Mouse (Mus musculus) midbrain, embryonic 14.5 days (tissue): ENCODE data around the gene Jade1. TPM values are rescaled to one million over a fixed set of nuclear protein-coding genes. Genes with fewer than 3 reads are reported as not detected.

Experiments
- ATAC-seq: fragments of 200-750 bp; cut with Nextera tagmentation; 2 replicates; pipeline ENCODE4 v1.8.0; 2017; ENCODE audit warnings: moderate number of reproducible peaks, moderate library complexity; ENCODE audit not compliant: low FRiP score, low TSS enrichment
- DNase-seq: peaks from one replicate; pipeline ENCODE4 v3.0.0-alpha.2; 2015
- H3K27ac ChIP-seq: fragments of 300-500 bp; sonication (generic); replicated peaks from 2 replicates; pipeline ENCODE4 v1.5.1; 2014; ENCODE audit warnings: mild to moderate bottlenecking, low read depth, low read length, moderate library complexity
- H3K27me3 ChIP-seq: fragments of 300-500 bp; sonication (generic); 2 replicates; pipeline ENCODE4 v1.6.1; 2014; ENCODE audit warnings: low read length, control low read depth, mixed read lengths; ENCODE audit not compliant: control insufficient read depth, insufficient read depth
- H3K36me3 ChIP-seq: fragments of 300-500 bp; sonication (generic); 2 replicates; pipeline ENCODE4 v1.6.1; 2014; ENCODE audit warnings: low read length, control low read depth; ENCODE audit not compliant: control insufficient read depth, insufficient read depth
- H3K4me1 ChIP-seq: fragments of 300-500 bp; sonication (generic); 2 replicates; pipeline ENCODE4 v1.6.1; 2014; ENCODE audit warnings: mild to moderate bottlenecking, antibody characterized with exemption, low read length, control low read depth; ENCODE audit not compliant: control insufficient read depth, insufficient read depth
- H3K4me2 ChIP-seq: fragments of 300-500 bp; sonication (generic); 2 replicates; pipeline ENCODE4 v1.6.1; 2014; ENCODE audit warnings: mild to moderate bottlenecking, low read length, moderate library complexity
- H3K4me3 ChIP-seq: fragments of 300-500 bp; sonication (generic); replicated peaks from 2 replicates; pipeline ENCODE4 v1.5.1; 2014; ENCODE audit warnings: low read depth, low read length
- H3K9ac ChIP-seq: fragments of 300-500 bp; sonication (generic); replicated peaks from 2 replicates; pipeline ENCODE4 v1.6.1; 2014; ENCODE audit warnings: mild to moderate bottlenecking, low read length, moderate library complexity
- H3K9me3 ChIP-seq: fragments of 300-500 bp; sonication (generic); 2 replicates; pipeline ENCODE4 v1.6.1; 2016; ENCODE audit warnings: low read length, control low read depth, mixed read lengths; ENCODE audit not compliant: control insufficient read depth
- WGBS: fragments of 180-500 bp; shearing (Covaris S2); extraction: QIAGEN DNeasy Blood & Tissue Kit; methylation state at CpG from one replicate; pipeline ENCODE4 v1.1.7; 2014; 5-methylcytosine and 5-hydroxymethylcytosine counted together
- polyA plus RNA-seq: library from polyadenylated mRNA; unstranded; fragments of >200 nt; fragmentation: Nextera tagmentation; extraction: Ambion mirVana; gene quantifications from 2 replicates; pipeline ENCODE4 v1.2.1, GENCODE M21; 2014

Gene Jade1
- polyA plus RNA-seq, 1 experiment from 2014 or later = 13.1 TPM

DNA sequence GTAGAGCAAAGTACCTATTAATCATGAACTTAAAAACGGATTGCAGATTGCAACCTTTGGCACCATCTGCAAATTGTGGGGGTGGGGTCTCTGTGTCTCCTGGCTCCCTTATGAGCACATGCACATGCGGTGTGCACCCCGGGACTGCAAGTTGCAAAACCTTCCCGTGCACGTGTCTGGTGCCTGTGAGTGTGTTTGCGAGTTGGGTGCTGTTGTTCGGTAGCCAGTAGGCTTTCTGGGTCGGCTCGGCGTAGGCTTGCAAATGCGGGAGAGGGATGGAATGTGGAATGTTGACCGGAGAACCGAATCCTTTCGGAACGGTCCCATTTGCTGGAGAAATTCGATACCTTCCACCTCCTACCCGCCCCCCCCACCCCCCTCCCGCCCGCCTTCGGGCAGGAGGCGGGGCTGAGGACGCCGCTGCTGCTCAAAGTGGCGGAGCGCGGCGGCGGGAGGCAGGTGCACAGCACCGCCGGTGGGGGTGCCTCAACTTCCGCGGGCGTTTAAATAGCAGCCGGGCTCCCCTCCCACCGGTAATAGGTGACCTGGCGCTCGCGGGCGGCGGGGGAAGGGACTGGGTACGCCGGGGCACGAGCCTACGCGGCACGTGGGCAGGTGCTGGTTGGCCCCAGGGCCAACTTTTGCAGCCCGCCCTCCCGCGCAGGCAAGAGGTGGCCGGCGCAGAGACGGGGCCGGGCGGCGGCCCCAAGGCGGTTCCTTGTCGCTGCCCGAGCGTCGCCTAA is 9.1 kb downstream of the Jade1 start:
- peak overlapping the region; percentile 65 for H3K4me2 ChIP-seq
- H3K27me3 ChIP-seq = no peaks in the 10 kb centered on the region
- DNase-seq (peak; percentile 82), ATAC-seq (peak; percentile 41)
- peak overlapping the region; percentile 78 for H3K4me3 ChIP-seq
- peak overlapping the region; percentile 82 for H3K9ac ChIP-seq
- peak overlapping the region; percentile 96 for H3K27ac ChIP-seq
- under 1% methylated on average over 60 of the region's 60 CpGs for WGBS
- H3K4me1 ChIP-seq = 0 out of 2 replicates have a peak, but pooled peaks cover 7% of the 10 kb centered on the region
- no peaks in the 10 kb centered on the region for H3K36me3 ChIP-seq
- no peaks in the 10 kb centered on the region for H3K9me3 ChIP-seq

DNA sequence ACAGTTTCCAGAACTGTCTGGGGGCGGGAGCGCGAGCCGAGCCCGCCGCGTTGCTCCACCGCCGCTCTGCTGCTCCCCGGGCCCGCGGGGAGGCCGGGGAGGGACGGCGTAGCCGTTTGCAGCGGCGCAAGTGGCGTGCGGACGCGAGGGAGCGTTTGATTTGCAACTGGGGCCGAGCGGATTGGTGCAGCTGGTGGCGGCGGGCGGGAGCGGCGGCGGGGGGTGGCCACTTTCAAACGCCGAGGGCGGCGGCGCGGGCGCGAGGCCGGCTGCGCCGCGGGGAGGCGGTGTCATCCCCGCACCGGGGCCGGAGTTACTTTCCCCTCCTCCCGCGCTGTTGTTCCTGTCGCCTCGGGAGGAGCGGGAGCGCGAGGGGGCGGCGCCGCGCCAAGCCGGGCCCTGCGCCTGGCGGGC is 9.9 kb downstream of the Jade1 start:
- H3K27me3 ChIP-seq = no peaks in the 10 kb centered on the region
- H3K4me3 ChIP-seq = peak overlapping the region; percentile 78
- H3K27ac ChIP-seq = peak overlapping the region; percentile 96
- peak overlapping the region; percentile 65 for H3K4me2 ChIP-seq
- peak; percentile 76 for ATAC-seq
- DNase-seq = peak; percentile 89
- no peaks in the 10 kb centered on the region for H3K9me3 ChIP-seq
- WGBS = 1% methylated on average over 54 of the region's 61 CpGs
- H3K9ac ChIP-seq = peak overlapping the region; percentile 82
- H3K36me3 ChIP-seq = no peaks in the 10 kb centered on the region
- 0 out of 2 replicates have a peak, but pooled peaks cover 7% of the 10 kb centered on the region for H3K4me1 ChIP-seq

DNA sequence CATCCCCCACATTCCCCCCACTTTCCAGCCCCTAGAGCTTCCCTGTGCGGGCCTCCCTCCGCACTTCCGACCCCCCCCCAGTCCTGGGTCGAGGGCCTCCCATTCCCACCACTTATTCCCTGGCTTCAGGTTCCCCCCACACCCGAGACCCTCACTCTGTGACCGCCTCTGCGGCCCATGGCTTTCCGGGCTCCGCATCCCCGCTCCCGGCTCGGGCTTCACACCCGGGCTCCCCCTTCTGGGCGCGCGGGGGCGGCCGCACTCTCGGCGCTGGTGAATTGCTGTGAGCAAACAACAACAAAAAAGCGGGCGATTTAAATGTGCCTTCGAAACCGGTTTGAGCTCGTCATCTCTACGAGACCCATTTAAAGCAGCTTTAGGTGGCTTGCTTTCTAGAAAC is 10.4 kb downstream of the Jade1 start:
- Histone ChIP-seq H3K27ac (peak overlapping the region; percentile 96), H3K4me1 (0 out of 2 replicates have a peak, but pooled peaks cover 7% of the 10 kb centered on the region), H3K9ac (peak overlapping the region; percentile 82), H3K36me3 (no peaks in the 10 kb centered on the region), H3K4me2 (peak overlapping the region; percentile 65), H3K9me3 (no peaks in the 10 kb centered on the region), H3K4me3 (peak overlapping the region; percentile 78), H3K27me3 (no peaks in the 10 kb centered on the region)
- ATAC-seq (peak; percentile 65), DNase-seq (peak; percentile 94)
- under 1% methylated on average over 26 of the region's 26 CpGs for WGBS

DNA sequence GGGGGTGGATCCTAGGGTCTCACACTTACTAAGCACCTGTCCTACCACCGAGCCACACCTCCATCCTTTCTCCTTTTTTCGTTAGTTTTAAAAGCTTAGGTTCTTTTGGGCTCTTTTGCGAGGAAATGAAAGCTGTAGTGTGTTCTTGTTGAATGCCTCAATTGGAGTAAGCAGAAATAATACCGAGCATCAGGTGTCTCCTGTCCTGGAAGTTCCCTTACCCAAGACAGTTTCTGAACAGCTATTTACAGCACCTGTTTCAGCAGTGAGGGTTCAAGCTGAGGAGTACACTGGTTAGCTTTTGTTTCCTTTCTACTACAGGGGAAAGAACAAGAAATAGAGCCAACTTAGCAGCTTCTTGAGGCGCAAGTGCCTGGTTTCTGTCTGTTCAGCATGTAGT is 14.4 kb downstream of the Jade1 start:
- Histone ChIP-seq H3K9me3 (no peaks in the 10 kb centered on the region), H3K4me1 (0 out of 2 replicates have a peak, but pooled peaks cover 7% of the 10 kb centered on the region), H3K9ac (no peak overlapping the region), H3K4me2 (no peak overlapping the region), H3K27ac (no peak overlapping the region), H3K36me3 (no peaks in the 10 kb centered on the region), H3K4me3 (no peak overlapping the region), H3K27me3 (no peaks in the 10 kb centered on the region)
- WGBS = 87% methylated on average over 5 of the region's 5 CpGs
- DNase-seq (no peak), ATAC-seq (no peak)

DNA sequence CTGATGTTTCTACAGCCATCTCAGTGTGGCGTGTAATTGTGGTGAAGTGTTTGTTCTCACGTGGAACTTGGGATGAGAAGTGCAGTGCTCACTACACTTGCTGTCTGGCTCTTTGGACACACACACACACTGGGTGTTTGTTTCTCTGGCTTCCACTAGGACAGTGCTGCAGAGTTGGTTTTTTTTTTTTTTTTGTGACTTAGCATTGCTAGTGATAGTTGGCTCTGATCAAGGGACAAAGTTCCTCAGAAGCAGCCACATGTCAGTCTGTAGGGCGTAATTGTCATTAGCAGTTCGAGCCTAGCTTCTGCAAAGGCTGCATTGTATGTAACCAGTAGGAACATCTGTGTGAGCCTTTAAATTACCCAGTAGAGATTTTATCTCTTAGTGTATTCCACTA is 16.6 kb downstream of the Jade1 start:
- WGBS = 80% methylated on average over 4 of the region's 4 CpGs
- DNase-seq (no peak), ATAC-seq (no peak)
- H3K4me3 ChIP-seq = no peak overlapping the region
- H3K4me2 ChIP-seq = no peak overlapping the region
- no peak overlapping the region for H3K27ac ChIP-seq
- no peaks in the 10 kb centered on the region for H3K36me3 ChIP-seq
- H3K9ac ChIP-seq = no peak overlapping the region
- 0 out of 2 replicates have a peak, but pooled peaks cover 2% of the 10 kb centered on the region for H3K4me1 ChIP-seq
- no peaks in the 10 kb centered on the region for H3K27me3 ChIP-seq
- no peaks in the 10 kb centered on the region for H3K9me3 ChIP-seq

DNA sequence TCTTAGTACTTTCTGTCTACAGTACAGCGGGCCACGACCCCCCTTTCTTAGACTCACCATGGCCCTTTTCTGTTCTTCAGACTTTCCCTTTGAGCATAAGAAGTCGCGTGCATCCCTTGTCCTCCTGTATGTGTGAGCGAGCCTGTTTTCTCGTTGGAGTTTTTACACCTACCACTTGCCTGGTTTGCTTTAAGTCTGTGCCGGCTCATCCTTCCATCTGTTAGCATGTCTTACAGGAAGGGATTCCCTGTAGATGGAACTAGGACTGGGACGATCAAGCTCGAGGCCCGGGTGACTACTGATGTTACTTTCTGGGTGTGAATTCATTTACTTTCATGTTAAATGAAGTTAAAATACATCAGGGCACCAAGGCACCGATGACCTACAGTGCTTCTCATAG is 17.4 kb downstream of the Jade1 start:
- no peak for DNase-seq
- H3K9me3 ChIP-seq = no peaks in the 10 kb centered on the region
- no peaks in the 10 kb centered on the region for H3K36me3 ChIP-seq
- no peak for ATAC-seq
- H3K27me3 ChIP-seq = no peaks in the 10 kb centered on the region
- H3K4me3 ChIP-seq = no peak overlapping the region
- no peak overlapping the region for H3K4me2 ChIP-seq
- H3K27ac ChIP-seq = no peak overlapping the region
- H3K9ac ChIP-seq = no peak overlapping the region
- 93% methylated on average over 11 of the region's 11 CpGs for WGBS
- no peaks in the 10 kb centered on the region for H3K4me1 ChIP-seq

DNA sequence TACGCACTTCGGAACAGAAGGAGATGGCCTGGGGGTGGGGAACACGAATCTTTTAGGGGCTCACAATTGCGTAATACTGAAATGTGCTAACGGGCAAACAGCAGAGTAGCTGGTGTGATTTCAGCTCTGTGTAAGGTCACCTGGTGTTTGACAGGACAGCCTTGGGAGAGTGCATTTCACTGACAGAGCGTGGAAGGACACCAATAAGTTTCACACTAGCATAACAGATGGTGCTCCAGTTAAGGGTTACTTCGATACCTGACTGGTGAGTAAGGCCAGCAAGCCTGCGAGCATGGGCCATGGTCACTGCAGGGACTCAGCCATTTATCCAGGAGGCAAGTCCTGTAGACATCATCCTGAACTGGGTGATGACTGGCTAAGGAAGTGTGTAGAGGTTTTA is 18.7 kb downstream of the Jade1 start:
- no peak overlapping the region for H3K9ac ChIP-seq
- no peak overlapping the region for H3K27ac ChIP-seq
- no peak overlapping the region for H3K4me2 ChIP-seq
- H3K36me3 ChIP-seq = no peaks in the 10 kb centered on the region
- WGBS = 83% methylated on average over 8 of the region's 8 CpGs
- no peaks in the 10 kb centered on the region for H3K4me1 ChIP-seq
- no peak for DNase-seq
- ATAC-seq = no peak
- no peaks in the 10 kb centered on the region for H3K9me3 ChIP-seq
- H3K27me3 ChIP-seq = no peaks in the 10 kb centered on the region
- no peak overlapping the region for H3K4me3 ChIP-seq

DNA sequence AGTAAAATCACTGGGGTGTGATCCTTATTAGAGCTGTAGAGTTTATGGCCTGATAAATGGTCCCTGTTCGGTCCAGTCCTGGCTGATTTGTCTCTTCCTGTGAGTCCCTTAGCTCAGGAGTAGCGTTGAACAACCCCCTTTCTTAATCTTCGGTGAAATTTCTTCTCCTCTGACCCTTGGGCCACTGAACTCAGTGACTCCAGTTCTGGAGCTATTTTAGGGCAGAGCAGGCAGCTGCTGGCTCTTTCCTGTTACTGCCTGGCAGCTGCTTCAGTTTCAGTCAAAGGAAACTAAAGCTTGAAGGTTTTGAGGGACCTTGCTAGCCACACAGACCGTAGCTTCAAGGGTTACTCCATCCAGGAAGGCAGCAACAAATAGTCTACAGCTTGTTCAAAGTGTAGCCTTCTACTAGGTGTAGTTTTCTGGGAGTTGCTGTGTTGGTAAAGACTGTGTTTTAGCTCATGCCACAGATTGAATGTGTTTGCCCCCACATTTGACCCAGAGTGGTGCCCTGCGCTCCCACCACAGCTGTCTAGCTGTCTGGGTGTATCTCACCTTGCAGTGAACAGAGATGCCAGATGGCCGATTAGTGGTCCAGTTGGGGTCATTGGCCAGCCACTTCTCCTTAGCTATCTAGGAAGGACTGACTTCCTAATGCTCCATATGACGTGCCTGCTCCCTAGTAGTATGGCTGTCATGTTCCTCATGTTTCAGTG is 19.3 kb downstream of the Jade1 start:
- no peak for DNase-seq
- Histone ChIP-seq H3K4me2 (no peak overlapping the region), H3K4me3 (no peak overlapping the region), H3K27ac (no peak overlapping the region), H3K4me1 (no peaks in the 10 kb centered on the region), H3K36me3 (no peaks in the 10 kb centered on the region), H3K27me3 (no peaks in the 10 kb centered on the region), H3K9me3 (no peaks in the 10 kb centered on the region), H3K9ac (no peak overlapping the region)
- no peak for ATAC-seq
- 85% methylated on average over 7 of the region's 7 CpGs for WGBS
